Mouse (Mus musculus) liver, adult 2 months (tissue): ENCODE data around the gene Ptprn2. TPM values are rescaled to one million over a fixed set of nuclear protein-coding genes. Genes with fewer than 3 reads are reported as not detected.

ENCODE experiments used
- DNase-seq: peaks from one replicate; pipeline ENCODE4 v3.0.0-alpha.2; 2011; ENCODE audit warnings: low read depth, low spot score; ENCODE audit errors: extremely low read depth
- H3K27ac ChIP-seq: fragments of 200-500 bp; replicated peaks from 2 replicates; pipeline ENCODE4 v1.5.1; 2012; ENCODE audit warnings: low read depth, mild to moderate bottlenecking, control low read depth, inconsistent platforms, low read length; ENCODE audit not compliant: insufficient read depth
- H3K27me3 ChIP-seq: fragments of 200-500 bp; 2 replicates; pipeline ENCODE4 v1.6.1; 2012; ENCODE audit warnings: mild to moderate bottlenecking, moderate library complexity, low read length, inconsistent platforms; ENCODE audit not compliant: control insufficient read depth, insufficient read depth
- H3K36me3 ChIP-seq: fragments of 200-500 bp; 2 replicates; pipeline ENCODE4 v1.6.1; 2012; ENCODE audit warnings: low read length, inconsistent platforms; ENCODE audit not compliant: control insufficient read depth, insufficient read depth
- H3K4me1 ChIP-seq: fragments of 200-500 bp; 2 replicates; pipeline ENCODE4 v1.6.1; 2011; ENCODE audit warnings: low read length; ENCODE audit not compliant: control insufficient read depth, insufficient read depth
- H3K4me3 ChIP-seq: fragments of 200-500 bp; 2 replicates; pipeline ENCODE4 v1.5.1; 2011; ENCODE audit warnings: low read depth, mild to moderate bottlenecking, control low read depth, low read length, moderate library complexity; ENCODE audit not compliant: insufficient read depth
- H3K79me2 ChIP-seq: fragments of 200-500 bp; 2 replicates; pipeline ENCODE4 v1.6.1; 2012; ENCODE audit warnings: inconsistent platforms, mild to moderate bottlenecking, low read length, moderate library complexity; ENCODE audit not compliant: control insufficient read depth, insufficient read depth
- H3K9ac ChIP-seq: fragments of 200-500 bp; 2 replicates; pipeline ENCODE4 v1.6.1; 2012; ENCODE audit warnings: low read depth, mild to moderate bottlenecking, control low read depth, inconsistent platforms, low read length
- CTCF ChIP-seq: fragments of 200-500 bp; IDR thresholded peaks from 2 replicates; pipeline ENCODE4 v1.5.1; 2011; ENCODE audit warnings: low read depth, low read length, control low read depth
- POLR2A ChIP-seq: fragments of 200-500 bp; IDR thresholded peaks from 2 replicates; pipeline ENCODE4 v1.6.1; 2011; ENCODE audit warnings: low read length, control low read depth; ENCODE audit not compliant: insufficient read depth; ENCODE audit errors: extremely low read depth
- whole genome bisulfite sequencing: fragments of 180-500 bp; shearing (Covaris S2); methylation state at CpG from one replicate; pipeline ENCODE4 v1.1.7; 2018; 5-methylcytosine and 5-hydroxymethylcytosine counted together
- polyA plus RNA-seq: library from polyadenylated mRNA; depleted of rRNA; stranded (reverse); fragments of >200 nt; gene quantifications from 2 replicates; pipeline ENCODE4 v1.2.3, GENCODE M21; 2012
- total RNA-seq: library from RNA; depleted of rRNA; stranded (reverse); fragments of >200 nt; gene quantifications from 2 replicates; pipeline ENCODE4 v1.2.3, GENCODE M21; 2014

The Ptprn2 gene
- total and polyA plus RNA-seq, 2 experiments, result 0.06 TPM; not detected in 1

- Histone ChIP-seq H3K27ac (no peak overlapping the region), H3K4me1 (0 out of 2 replicates have a peak, but pooled peaks cover 2% of the 10 kb centered on the region), H3K4me3 (no peak overlapping the region), H3K36me3 (no peaks in the 10 kb centered on the region), H3K79me2 (no peaks in the 10 kb centered on the region), H3K27me3 (no peaks in the 10 kb centered on the region), H3K9ac (no peak overlapping the region)
- no peak for TF ChIP-seq POLR2A
- no peak for TF ChIP-seq CTCF
- WGBS, result 71% methylated on average over 3 of the region's 3 CpGs
- no peak for DNase-seq
Observed at GRCm38 (mm10) chr12:117039411-117039810, 553.9 kb downstream of the Ptprn2 start.

DNA sequence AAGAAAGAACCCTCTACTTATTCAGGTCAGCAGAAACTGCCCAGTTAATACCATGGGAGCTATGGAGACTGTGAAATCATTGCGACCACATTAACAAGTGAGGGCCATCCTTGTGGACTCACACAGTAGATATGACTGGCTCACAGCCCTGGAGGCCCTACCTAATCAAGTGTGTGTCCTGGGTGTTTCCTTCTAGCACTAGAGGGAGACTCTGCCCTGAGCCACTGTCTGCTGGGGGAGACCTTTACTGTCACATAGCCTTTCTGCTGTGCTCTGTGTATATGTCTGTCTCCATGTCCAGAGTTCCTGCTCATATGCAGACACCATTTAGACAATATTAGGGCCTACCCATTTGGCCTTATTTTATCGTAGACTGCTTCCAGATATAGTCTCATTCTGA lies 555.9 kb downstream of the Ptprn2 start:
- TF ChIP-seq POLR2A (no peak), CTCF (no peak)

GRCm38 (mm10) chr12:117042706-117043105 lies 557.2 kb downstream of the Ptprn2 start:
- Histone ChIP-seq H3K9ac (no peak overlapping the region), H3K79me2 (no peaks in the 10 kb centered on the region), H3K27me3 (no peaks in the 10 kb centered on the region), H3K27ac (no peak overlapping the region), H3K4me3 (no peak overlapping the region), H3K36me3 (no peaks in the 10 kb centered on the region), H3K4me1 (0 out of 2 replicates have a peak, but pooled peaks cover 2% of the 10 kb centered on the region)
- WGBS, result 85% methylated on average over 7 of the region's 7 CpGs
- TF ChIP-seq POLR2A (no peak), CTCF (no peak)
- no peak for DNase-seq

More for the DNA sequence above, 555.9 kb downstream of the Ptprn2 start:
- Histone ChIP-seq H3K4me3 (no peak overlapping the region), H3K9ac (no peak overlapping the region), H3K36me3 (no peaks in the 10 kb centered on the region), H3K79me2 (no peaks in the 10 kb centered on the region), H3K27me3 (no peaks in the 10 kb centered on the region), H3K4me1 (0 out of 2 replicates have a peak, but pooled peaks cover 2% of the 10 kb centered on the region), H3K27ac (no peak overlapping the region)
- no peak for DNase-seq
- WGBS, result 95% methylated on average over 2 of the region's 2 CpGs

DNA sequence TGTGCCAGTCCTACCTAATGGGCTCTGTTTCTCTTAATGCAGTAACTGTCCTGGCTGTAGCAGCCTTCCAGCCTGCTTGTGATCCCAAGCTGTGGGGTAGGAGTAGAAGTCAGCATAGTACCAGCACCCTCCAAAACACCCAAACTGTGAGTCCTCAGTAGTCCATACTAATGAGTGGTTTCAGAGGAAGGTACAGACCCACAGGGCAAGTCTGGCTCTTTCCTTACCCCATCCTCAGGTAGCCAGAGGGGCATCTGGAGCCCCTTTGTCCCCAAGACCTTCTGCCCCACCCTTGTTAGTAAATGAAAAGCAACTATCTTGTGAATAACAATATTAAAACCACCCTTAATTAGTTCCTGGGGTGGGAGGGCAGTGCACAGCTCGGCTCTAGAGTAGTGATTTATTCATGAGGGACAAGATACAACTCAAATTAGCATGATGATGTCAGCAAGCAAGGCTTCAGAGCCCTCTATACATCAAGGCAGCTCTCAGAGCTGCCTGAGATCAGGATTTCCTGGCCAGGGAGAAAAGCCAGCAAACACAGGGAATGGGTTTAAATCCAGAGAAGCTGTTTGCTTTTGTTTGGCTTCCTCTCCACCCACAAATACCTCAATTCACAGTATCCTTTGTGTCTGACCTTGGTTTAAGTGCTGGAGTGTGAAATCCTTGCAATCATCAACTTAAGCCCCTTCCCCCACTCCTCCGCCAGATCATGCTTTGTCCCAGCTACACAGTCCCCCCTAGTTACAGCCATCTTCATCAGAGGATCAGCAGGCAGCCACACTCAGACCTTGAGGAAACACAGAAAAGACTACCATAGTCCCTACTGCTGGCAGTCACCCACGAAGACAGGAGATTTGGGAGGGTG lies 562.1 kb downstream of the Ptprn2 start:
- Histone ChIP-seq H3K4me3 (no peak overlapping the region), H3K27ac (no peak overlapping the region), H3K4me1 (0 out of 2 replicates have a peak, but pooled peaks cover 2% of the 10 kb centered on the region), H3K9ac (no peak overlapping the region), H3K27me3 (no peaks in the 10 kb centered on the region), H3K36me3 (no peaks in the 10 kb centered on the region), H3K79me2 (no peaks in the 10 kb centered on the region)
- no peak for DNase-seq
- 28% methylated on average over 3 of the region's 3 CpGs for WGBS
- TF ChIP-seq CTCF, result no peak
- no peak for TF ChIP-seq POLR2A

DNA sequence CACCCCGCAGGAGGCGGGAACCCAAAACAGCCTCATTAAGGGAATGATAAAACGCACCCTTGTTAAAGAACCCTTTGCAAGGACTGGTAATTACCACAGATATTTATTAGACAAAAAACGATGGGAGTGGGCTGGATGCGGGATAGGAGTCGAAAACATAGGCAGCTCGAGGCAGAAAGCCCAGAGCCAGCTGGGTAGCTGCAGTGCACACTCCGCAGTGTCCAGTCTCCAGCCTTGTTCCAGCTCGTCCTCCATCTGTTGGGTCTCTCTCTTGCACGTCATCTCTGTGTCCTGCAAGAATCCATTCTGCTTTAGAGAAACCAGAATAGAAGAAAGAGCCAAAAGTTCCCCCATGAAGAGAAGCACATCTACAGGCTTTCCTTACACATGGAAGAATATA lies 564.3 kb downstream of the Ptprn2 start:
- 84% methylated on average over 10 of the region's 10 CpGs for WGBS
- Histone ChIP-seq H3K27ac (no peak overlapping the region), H3K9ac (no peak overlapping the region), H3K79me2 (no peaks in the 10 kb centered on the region), H3K36me3 (no peaks in the 10 kb centered on the region), H3K4me1 (no peaks in the 10 kb centered on the region), H3K4me3 (no peak overlapping the region), H3K27me3 (no peaks in the 10 kb centered on the region)
- no peak for DNase-seq
- no peak for TF ChIP-seq POLR2A
- TF ChIP-seq CTCF, result no peak
